Mouse (Mus musculus) cerebellum, postnatal 4 days (tissue): ENCODE data around the gene Mesp1.
"Not testable (repeated sequence)": the region's sequence is repeated elsewhere in the genome, so short reads cannot be mapped to it uniquely, and the experiment has no call there.

Experiments
- DNase-seq, 2 experiments: peaks; one replicate each; pipeline ENCODE4 v3.0.0; 2022; ENCODE audit warnings: low spot score in 2 of 2, mixed read lengths in 1 of 2

Mesp1 gene

DNA sequence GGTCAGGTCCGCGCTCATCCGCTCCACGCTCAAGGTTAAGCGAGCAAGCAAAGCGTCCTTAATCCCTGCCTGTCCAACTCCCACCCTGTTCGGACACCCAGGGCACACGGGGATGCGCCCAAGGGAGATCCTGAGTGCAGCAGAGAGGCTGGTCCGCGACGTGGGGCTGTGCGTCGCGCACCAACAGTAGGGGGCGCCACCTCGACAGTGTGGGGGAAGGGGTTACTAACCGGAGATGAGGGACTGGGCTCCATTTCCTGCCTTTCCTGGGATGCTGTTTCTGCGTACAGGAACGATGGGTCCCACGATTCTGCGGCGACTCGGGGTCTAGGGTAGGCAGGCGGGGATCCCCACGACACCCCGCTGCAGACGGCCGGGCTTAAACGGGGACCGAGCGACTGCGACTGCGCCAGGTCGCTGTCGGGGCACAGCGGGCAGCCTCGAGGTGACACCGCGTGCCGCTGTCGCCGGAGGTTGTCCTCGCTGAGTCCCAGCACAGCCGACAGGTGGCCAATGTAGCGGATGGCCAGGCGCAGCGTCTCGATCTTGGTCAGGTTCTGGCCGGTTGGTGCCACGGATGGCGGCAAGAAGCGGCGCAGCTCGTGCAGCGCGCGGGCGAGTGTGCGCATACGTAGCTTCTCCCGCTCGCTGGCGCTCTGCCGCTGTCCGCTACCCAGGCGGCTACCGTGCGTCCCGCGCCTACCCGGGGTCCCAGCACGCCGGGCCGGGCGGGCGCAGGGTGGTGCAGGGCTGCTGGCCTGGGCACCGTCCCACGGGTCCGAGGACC, 760 bp downstream of the Mesp1 start:
- DNase-seq = peak in 1 of 2 experiments; percentile 42

DNA sequence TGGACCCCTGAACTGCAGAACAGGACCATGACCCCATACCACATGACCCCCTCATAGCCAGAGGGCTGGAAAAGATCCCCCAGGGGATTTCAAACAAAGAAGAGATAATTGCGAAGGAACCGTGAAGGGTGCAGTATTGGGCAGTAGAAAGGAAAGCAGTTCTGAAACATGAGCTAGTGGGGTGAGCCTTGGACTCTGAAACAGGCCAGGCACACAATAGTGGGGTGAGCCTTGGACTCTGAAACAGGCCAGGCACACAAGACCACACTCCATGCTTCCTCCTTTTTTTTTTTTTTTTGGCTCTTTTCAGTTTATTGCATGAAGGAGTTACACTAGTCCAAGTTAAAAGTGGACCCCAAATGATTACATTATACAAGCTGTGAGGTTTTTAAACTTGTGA, 3.8 kb downstream of the Mesp1 start:
- not testable (repeated sequence) for DNase-seq

DNA sequence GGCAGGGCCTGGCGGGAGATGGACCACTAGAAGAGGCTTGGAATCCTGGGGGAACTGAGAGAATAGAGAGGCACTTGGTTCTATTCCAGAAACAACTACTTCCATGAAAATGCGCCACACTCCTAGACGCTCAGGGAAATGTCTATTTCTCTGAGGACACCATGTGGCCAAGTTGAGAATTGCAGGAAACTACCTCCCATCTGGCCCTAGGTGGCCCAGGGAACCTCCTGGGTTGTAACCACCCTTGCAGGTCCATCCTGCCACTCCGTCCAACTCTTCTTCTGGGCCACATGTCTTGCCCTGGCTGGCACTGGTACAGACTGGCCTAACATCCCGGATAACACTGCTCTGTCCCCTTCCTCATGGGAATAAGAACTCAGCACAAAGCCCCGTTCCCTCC, 7.3 kb downstream of the Mesp1 start:
- DNase-seq = peak in 1 of 2 experiments; percentile 71

DNA sequence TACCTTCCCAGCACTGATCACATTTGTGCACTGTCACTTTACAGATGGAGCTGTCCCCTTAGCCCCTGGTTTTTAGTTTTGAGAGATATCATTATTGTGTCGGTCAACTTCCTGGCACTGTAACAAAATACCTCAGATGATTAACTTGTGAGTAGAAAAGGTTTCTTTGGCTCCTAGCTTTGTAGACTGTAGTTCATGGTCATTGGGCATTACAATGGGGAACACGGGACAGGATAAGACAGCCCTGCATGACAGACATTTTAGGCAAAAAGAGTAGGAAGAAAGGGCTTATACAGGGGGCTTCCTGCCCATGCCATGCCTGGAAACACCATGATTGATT, 11.1 kb downstream of the Mesp1 start:
- DNase-seq = no peak

DNA sequence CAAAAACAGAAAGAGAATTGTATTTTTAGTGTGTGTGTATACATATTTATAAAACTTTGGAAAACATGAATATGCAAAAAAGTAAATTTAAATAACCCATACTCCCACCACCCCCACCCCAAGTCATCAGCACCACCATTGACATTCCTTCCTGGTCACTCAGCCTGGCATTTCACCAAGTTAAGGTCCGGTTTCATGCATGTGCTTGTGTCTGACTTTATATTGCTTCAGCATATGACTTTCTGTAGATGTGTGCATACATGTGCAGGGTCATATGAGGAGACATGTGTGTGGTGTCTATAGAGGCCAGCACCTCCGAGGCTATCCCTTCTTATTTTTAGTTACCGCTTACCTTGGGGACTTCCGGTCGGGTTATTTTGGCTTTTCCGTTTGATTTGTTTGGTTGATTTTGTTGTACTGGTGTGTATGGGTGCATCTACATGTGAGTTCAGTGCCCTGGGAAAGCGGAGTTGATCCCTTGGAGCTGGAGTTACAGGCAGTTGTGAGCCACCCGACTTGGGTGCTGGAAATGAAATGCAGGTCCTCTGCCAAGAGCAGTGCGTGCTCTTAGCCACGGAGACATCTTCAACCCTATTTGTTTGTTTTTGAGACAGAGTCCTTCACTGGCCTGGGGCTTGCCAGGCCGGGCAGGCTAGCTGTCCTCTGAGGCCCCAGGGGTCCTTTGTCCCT, 11.6 kb downstream of the Mesp1 start:
- DNase-seq = no peak

DNA sequence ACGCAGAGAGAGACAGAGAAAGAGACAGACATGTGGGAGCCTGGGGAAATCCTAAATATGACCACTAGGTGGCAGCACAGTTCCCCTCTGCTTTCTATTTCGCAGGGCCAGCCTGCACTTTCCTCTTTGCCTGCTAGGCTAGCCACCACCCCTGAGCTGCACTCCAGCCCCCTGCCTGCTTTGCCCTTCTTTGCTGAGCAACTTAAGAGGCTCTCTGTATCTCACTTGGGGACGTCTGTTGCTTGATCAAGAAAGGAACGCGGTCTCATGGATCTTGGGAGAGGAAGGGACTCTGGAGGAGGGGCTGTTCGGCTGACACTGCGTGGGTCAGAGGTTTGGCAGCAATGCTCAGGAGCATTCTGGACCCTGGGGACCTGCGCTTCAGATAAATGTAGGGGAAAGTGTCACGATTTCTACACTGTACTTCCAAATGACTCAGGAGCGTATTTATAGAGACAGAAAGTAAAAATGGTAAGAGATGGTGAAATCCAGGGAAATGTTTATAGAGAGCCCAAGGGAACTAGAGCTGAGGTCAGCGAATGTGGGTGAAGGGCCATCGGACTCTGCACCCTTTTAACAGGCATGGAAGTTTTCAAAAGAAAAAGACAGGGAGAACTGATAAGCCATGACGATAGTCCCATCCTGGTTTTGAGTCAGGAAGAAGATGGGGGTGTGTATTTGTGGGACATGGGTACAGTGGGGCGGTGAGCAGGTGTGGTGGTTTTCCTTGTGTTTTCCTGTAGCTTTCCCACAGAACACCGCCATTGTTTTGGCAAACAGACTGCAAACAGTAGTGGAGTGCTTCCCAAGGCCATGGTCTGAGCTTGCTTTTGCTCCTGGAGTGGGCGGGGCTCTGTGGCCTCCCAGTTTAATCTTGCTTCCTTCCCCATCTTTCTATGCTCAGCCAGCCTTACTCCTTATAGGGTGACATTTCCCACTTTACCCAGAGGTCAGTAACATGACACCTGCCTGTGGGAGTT, 12.7 kb downstream of the Mesp1 start:
- DNase-seq = peak; percentile 55 to 80

DNA sequence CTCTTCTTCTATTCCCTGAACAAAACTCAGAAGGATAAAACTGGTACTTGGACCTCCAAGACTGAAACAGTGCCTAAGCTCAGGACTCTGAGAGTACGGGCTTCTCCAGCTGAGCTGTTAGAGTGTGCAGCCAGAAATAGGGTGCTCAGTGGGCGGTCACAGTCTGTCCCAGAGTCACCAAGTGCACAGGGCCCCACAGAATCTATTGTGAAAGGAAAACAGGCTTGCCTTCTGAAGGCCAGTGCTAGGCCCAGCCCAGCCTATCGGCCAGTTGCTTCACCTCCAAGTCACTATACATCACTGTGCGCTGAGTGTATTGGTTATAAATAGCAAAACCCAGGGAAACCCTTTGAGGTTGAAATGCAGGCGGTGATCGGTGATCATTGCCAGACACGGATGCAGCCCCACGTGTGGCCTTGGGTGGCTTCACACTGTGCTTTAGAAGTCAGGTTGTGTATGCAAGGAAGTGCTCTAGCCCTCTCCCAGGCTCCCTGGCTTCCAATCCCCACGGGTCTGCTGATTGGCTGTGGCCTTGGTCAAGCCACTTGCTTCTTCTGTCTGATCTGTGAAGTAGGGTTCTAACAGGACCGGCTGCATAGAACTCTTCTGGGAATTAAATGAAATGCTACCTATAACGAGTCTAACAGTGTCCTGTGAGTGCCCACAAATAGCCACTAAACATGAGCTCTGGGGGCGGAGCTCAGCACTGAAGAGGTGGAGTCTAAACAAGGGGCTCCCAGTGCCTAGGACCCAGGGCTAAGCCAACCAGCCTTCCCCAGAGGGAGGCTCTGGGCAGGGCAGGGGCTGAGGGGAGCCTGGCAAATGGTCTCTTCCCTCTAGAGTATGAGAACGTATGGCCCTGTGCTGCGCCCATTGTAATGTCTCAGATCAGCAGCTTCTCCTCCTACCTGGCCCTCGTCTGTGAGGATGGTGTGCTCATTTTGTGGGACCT, 21.8 kb downstream of the Mesp1 start:
- no peak for DNase-seq

DNA sequence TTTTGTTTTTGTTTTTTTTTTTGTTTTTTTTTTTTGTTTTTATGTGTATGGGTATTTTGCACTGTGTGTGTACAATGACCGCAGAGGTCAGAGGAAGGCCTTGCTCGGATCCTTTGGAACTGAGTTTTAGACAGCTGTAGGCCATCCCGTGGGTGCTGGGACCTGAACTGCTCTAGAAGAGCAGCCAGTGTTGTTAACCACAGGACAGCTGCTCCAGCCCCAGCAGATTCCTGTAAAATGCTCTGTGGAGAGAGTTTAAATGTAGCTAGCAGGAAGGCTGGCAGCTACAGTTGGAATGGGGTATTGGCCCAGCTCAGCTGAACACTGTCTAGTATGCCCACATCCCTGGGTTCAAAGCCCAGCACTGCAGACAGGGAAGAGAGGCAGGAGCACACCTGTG, 23.9 kb downstream of the Mesp1 start:
- DNase-seq = no peak

DNA sequence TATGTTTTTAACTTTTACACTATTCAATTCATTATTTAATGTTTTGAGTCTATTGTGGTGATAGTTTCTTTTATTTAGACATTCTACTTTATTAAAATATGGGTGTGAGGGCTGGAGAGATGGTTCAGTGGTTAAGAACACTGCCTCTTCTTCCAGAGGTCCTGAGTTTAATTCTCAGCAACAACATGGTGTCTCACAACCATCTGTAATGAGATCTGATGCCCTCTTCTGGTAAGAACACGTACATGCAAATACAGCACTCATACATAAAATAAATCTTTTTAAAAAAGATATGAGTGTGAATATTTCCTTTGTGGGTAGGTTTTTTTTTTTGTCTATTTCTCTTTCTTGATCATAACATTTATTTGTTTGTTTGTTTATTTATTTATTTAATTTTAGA, 27.6 kb downstream of the Mesp1 start:
- no peak for DNase-seq

DNA sequence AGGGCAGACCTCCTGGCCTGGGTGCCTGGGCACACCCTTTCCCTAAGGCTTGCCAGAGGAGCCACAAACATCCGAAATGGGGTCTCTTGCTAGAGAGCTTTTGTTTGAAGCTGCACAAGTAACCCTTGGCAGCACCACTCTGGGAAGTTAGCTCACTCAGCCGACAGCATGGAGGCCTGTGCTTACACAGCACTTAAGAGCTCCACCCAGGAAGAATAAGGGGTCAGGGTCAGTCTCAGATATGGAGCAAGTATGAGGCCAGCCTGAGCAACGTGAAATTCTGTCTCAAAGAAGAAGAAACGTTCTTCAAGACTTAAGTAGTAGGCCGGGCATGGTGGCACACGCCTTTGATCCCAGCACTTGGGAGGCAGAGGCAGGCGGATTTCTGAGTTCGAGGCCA, 31.5 kb downstream of the Mesp1 start:
- no peak for DNase-seq

DNA sequence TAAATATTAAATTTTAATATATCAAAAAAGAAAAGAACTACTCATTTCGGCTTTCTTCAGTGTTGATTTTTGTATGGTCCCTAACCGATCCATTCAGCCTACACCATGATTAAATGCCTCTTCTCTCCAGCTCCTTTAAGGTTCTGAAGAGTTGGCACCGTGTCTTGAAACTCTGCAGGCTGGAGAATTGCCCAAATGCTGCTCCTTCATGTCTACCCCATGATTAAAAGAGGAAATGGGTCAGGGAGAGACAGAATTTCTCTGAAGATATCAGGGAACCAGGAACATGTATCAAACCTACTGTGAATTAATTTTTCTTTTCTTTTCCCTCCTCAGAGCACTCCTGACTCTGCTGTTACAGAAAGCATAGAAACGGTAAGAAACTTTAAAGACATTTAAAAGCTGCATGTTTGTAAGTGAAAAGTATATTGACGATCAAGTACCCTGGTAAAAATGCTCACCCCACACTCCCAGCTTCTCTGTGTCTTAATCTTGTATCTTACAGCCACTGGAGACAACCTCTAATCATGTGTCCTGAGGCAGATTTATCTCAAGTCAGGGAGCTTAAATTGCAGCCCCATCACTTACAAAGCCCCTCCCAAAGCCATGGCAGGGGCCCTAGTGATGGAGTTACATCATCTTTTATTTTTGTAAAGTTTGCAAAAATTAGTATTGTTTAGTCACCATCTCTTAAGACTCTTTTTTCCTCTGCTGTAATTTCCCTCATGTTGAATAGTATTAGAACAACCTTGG, 32.3 kb downstream of the Mesp1 start:
- no peak for DNase-seq

DNA sequence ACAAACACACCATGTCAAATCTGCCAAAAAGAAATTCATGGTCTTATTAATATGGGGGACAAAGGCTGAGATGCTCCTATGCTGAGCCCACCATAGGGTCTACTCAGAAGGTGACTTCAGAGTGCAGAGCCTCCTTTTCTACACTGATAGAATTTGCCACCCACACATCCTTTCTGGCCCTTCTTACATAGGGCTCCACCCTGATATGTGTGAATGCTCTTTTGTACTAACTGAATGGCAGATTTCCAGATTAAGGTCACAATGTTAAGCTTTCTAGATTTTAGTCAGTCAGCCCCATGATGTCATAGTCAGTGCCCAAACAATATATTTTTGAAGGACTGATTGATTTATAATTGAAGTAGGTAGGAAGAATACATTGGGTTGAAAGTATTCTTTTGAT, 33.8 kb downstream of the Mesp1 start:
- no peak for DNase-seq

DNA sequence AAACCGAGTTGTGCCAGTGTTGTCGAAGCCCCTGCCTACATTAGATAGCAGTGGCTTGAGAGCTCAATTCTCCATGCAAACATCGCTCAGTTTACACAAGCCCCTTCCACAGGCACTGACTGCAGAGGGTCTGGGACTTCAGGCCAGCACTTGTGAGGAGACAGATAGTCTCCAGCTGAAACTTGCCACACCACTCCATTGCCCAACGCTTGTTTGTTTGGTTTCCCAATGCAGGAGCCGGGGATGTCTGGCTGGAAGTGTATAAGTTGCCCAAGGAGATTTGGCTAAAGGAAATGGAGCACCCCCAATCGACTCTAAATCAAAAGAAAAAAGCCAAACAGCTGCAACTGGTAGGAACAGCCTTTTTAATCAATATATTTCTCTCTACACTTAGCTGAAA, 35.4 kb downstream of the Mesp1 start:
- DNase-seq = no peak

DNA sequence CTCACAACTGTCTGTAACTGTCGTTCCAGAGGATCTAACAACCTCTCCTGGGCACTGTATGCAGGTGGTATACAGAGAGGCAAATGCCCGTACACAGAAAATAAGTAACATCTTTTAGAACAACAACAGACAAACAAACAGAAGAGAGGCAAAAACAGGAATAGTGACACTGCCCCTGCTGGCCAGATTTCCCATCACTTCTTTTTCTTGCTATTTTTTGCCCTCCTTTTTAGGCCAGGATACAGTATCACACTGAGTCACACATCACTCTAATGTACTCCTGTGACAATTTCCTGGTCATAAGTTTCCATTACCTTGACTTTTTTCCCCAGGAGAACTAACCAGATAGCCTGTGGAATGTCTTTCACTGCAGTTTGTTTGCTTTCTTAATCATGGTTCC, 37.3 kb downstream of the Mesp1 start:
- DNase-seq = no peak

DNA sequence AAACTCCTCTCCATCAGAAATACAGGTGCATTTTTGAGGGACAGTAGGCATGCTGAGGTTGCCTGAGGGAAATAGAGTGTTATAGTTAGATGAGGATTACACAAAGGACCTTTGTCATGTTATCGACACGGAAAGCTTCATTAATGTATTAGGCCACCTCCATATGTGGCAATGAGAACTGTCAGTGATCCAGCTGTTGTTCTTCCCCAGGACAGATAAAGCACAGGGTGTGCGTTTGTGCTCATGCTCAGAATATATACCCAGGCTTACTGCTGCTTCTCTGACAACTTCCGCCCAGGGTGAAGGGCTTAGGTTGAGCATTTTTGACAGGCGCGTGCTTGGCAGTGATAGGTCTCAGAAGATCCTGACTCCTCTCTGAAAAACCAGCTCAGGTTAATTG, 44.1 kb downstream of the Mesp1 start:
- DNase-seq = no peak

DNA sequence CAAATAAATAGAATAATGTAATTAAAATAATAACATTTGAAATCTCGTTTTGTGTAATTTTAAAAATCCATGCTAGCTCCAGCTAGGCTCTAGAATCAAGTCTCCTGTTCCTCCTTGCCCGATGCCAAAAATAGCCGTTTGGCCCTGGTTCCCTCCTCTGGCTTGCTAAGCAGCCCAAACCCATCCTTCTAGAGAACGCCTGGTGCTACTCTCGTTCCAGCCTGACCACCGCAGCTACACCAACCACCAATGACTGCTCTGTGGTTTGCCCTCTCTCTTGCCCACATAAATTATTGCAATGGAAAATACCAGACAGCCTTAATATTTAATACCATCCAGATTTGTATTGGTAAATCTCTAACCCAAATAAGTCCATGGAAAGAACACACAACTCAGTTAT, 45.9 kb downstream of the Mesp1 start:
- DNase-seq = no peak

DNA sequence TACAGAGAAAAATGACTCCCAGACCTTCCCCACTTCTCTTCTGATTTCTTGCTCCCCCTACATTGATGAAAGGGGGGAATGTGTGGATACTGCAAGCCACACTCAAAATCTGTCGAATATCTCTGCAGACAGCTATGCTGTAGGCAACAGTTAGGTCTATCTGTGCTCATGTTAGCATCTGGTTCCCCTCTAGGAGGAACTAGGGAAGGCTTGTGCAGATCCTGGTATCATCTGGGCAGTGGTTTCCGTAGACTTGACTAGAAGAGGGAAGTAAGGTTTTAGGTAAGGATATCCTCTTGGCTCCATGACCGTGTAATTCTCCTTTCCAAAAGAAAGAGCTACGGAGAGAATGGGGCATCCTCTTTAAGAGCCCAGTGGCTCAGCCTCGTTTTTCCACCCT, 49.0 kb downstream of the Mesp1 start:
- no peak for DNase-seq

DNA sequence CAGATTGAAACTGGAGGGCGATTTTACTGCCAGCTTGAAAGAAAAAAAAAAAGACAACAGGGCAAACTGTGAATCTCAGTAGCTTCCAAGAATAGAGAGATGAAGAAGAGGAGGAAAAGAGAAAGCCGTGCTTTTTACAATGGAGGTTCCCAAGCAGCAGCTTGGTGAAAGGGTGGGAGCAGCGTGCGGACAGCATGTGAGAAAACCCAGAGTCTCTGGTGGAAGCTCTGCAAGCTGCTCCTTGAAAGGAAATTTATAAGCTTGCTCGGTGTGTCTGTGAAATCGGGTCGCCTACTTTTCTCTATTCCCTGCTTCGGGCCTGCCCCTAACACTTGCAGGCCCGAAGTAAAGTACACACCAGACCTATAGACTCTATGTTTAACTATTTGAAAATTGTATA, 49.5 kb downstream of the Mesp1 start:
- no peak for DNase-seq

DNA sequence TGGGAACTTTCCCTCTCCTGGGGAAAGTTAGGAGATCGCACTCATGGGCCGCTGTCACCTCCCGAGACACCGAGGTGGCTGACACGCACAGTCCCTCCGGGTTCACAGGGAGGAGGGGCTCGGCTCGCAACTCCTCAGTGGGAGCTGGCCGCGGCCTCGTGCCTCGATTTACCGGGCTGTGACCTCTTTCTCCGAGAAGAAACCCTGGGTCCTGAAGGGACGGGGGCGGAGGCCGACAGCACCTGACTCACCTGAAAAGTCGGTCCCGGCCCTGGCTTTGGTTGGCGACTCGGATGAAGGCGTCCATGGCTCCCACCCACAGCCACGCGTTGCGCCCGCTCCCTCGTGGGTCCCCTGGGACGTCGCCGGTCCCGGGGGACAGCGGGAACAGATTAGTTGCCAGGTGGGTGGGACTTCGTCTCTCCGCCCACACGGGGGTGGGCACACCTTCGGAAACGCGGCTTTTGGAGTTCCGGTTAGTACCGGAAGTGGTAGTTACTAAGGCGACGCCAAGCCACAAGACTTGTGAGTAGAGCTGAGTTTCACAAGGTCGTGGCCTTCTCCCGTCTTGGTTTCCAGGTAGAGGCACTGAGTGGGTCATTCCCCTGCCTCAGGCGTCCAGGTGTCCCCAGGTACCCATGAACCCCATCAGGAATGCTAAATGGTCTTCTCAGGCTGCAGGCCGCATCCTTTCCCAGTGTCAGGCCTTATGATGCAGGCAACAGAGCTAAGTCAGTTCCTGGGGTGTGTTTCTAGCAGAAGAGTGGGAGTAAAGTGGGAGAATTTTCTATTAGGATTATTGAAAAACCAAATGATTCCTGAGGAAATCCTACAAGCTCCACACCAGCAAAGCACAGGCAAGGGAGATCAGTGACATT, 50.7 kb downstream of the Mesp1 start, which contains the start of the genes Pex11a and Wdr93:
Pex11a (minus strand) TSS at position 473 of the 878 bp plus-strand sequence.
Wdr93 (plus strand) TSS at position 505 of the 878 bp plus-strand sequence.
- DNase-seq = peak; percentile 39 to 69
